Mouse (Mus musculus) hindbrain, embryonic 11.5 days (tissue): ENCODE results near the gene Map2k1. TPM values are rescaled to one million over a fixed set of nuclear protein-coding genes. Genes with fewer than 3 reads are reported as not detected.
"Not testable (repeated sequence)": the region's sequence is repeated elsewhere in the genome, so short reads cannot be mapped to it uniquely, and the experiment has no call there.

ENCODE experiments used
- ATAC-seq: fragments of 200-750 bp; cut with Nextera tagmentation; 2 replicates; pipeline ENCODE4 v1.8.0; 2017; ENCODE audit warnings: mild to moderate bottlenecking, moderate TSS enrichment, moderate library complexity; ENCODE audit not compliant: low FRiP score
- DNase-seq: peaks from one replicate; pipeline ENCODE4 v3.0.0-alpha.2; 2015; ENCODE audit warnings: low spot score
- H3K27ac ChIP-seq: fragments of 300-500 bp; sonication (generic); 2 replicates; pipeline ENCODE4 v1.5.1; 2014; ENCODE audit warnings: mild to moderate bottlenecking, low read depth, low read length
- H3K27me3 ChIP-seq: fragments of 300-500 bp; sonication (generic); 2 replicates; pipeline ENCODE4 v1.6.1; 2014; ENCODE audit warnings: mild to moderate bottlenecking, low read length, moderate library complexity, mixed read lengths; ENCODE audit not compliant: control insufficient read depth, insufficient read depth
- H3K36me3 ChIP-seq: fragments of 300-500 bp; sonication (generic); 2 replicates; pipeline ENCODE4 v1.6.1; 2014; ENCODE audit warnings: mild to moderate bottlenecking, low read length, moderate library complexity, mixed read lengths; ENCODE audit not compliant: control insufficient read depth, insufficient read depth
- H3K4me1 ChIP-seq: fragments of 300-500 bp; sonication (generic); replicated peaks from 2 replicates; pipeline ENCODE4 v1.6.1; 2014; ENCODE audit warnings: low read length, mixed read lengths; ENCODE audit not compliant: control insufficient read depth, insufficient read depth
- H3K4me2 ChIP-seq: fragments of 300-500 bp; sonication (generic); replicated peaks from 2 replicates; pipeline ENCODE4 v1.6.1; 2014; ENCODE audit warnings: mild to moderate bottlenecking, low read depth, low read length
- H3K4me3 ChIP-seq: fragments of 300-500 bp; sonication (generic); 2 replicates; pipeline ENCODE4 v1.5.1; 2014; ENCODE audit warnings: low read depth, low read length
- H3K9ac ChIP-seq: fragments of 300-500 bp; sonication (generic); 2 replicates; pipeline ENCODE4 v1.6.1; 2014; ENCODE audit warnings: low read depth, low read length
- H3K9me3 ChIP-seq: fragments of 300-500 bp; sonication (generic); 2 replicates; pipeline ENCODE4 v1.6.1; 2016; ENCODE audit warnings: low read length; ENCODE audit not compliant: control insufficient read depth
- WGBS: fragments of 180-500 bp; shearing (Covaris S2); extraction: QIAGEN DNeasy Blood & Tissue Kit; methylation state at CpG from one replicate; pipeline ENCODE4 v1.1.7; 2014; 5-methylcytosine and 5-hydroxymethylcytosine counted together
- polyA plus RNA-seq: library from polyadenylated mRNA; unstranded; fragments of >200 nt; fragmentation: Nextera tagmentation; extraction: Ambion mirVana; gene quantifications from 2 replicates; pipeline ENCODE4 v1.2.1, GENCODE M21; 2014

Map2k1 gene
- polyA plus RNA-seq = 71.8 and 79.1 TPM in 2 replicates

DNA sequence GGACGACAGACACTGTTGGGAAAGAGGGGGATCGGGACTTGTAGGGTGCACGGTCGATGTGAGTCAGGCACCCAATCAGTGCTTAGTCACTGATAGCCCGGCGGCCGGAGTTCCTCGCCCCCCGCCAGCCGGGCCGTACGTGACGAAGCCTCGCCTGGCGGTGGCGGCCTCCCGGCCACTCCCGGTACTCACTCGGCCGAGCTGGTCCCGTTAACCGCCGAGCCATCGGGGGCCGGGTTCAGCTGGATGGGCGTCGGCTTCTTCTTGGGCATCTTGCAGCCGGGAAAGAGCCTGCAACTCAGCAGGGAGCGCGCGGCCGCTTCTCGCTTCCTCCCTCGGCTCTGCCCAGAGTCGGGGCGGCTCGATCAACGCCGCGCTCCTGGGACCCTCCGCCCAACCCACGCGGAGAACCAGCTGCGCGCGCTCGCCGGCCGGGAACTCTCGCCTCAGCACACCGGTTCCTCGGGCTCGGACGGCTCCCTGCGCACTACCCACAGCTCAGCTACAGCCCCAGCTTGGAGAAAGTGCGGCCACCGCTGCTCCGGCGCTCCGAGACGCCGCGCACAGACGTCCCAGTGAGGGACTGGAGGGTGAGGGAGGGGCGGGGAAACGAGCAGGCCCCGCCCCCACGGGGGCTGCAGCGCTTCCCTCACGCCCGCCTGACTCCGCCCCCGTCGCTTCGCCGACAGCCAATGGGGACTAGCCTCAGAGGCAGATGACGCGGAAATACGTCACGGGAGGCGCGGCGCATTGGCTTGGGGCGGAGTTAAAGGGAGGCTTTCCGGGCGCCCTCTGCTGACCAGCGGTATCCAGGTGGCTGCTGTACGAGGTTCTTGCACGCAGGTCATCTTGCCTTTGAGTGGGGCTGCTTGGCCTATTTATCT lies at the start of gene Map2k1:
TSS of gene Map2k1 (minus strand) at position 611 of the 884 bp plus-strand sequence.
- under 1% methylated on average over 83 of the region's 89 CpGs for WGBS
- ATAC-seq = peak; percentile 97
- H3K27ac ChIP-seq = peak within 1 kb of the TSS; percentile 84

DNA sequence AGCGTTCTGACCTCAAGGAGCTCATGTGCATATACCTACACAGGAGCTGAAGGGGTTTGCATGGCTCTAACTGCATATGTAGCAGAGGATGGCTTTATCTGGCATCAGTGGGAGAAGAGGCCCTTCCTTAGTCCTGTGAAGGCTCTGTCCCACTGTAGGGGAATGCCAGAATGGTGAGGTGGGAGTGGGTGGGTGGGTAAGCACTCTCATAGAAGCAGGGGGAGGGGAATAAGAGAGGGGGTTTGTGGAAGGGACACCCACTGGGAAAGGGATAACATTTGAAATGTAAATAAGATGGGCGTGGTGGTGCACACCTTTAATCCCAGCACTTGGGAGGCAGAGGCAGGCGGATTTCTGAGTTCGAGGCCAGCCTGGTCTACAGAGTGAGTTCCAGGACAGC lies 49.7 kb upstream of the Map2k1 start:
- 94% methylated on average over 2 of the region's 4 CpGs for WGBS
- not testable (repeated sequence) for H3K27me3 ChIP-seq, H3K27ac ChIP-seq, H3K9ac ChIP-seq, DNase-seq, ATAC-seq, H3K4me3 ChIP-seq, H3K36me3 ChIP-seq, H3K4me2 ChIP-seq, H3K4me1 ChIP-seq, H3K9me3 ChIP-seq

More for the DNA sequence above, at the start of gene Map2k1:
- Histone ChIP-seq H3K4me2 (peak within 1 kb of the TSS; percentile 69), H3K36me3 (no peaks in the 10 kb centered on the region), H3K9ac (peak within 1 kb of the TSS; percentile 89), H3K9me3 (no peaks in the 10 kb centered on the region), H3K27me3 (no peaks in the 10 kb centered on the region), H3K4me3 (peak within 1 kb of the TSS; percentile 77), H3K4me1 (no peaks in the 10 kb centered on the region; the same call in 1 of the 2 replicates)
- peak; percentile 100 for DNase-seq

DNA sequence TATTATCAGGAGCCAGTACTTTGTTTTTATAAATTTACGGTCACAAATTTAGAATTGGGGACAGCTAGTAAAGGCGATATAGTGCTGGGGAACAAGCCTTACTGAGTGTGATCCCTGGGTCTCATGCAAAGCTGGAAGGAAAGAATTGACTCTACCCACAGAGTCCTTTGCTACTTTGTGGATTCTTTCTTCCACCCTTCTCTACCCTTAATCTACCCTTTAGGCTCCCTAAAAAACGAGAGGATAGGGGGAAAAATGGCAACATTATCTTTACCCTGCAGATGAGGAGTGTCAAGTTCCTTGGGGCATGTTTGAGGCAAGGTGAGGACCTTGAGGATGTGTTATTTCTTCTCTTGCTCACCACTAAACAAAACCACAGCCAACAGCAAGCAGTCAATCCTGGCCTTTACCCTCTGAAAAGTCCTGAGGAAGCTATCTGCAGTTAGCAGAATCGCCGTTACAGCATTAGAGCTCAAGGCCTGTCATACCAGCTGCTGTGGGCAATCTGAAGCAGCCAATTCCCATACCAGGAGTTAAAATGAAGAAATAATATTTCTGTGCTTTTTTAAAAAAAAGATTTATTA lies 29.1 kb upstream of the Map2k1 start:
- peak overlapping the region; percentile 53; the same call in 1 of the 2 replicates for H3K4me3 ChIP-seq
- no peak for ATAC-seq
- no peaks in the 10 kb centered on the region for H3K9me3 ChIP-seq
- DNase-seq = no peak
- 73% methylated on average over 5 of the region's 5 CpGs for WGBS
- H3K27ac ChIP-seq = no peak overlapping the region
- H3K4me2 ChIP-seq = peak overlapping the region; percentile 48
- peak overlapping the region; percentile 78 for H3K9ac ChIP-seq
- no peaks in the 10 kb centered on the region for H3K36me3 ChIP-seq
- H3K27me3 ChIP-seq = no peaks in the 10 kb centered on the region
- peaks cover 4% of the 10 kb centered on the region; the same call in 1 of the 2 replicates for H3K4me1 ChIP-seq

DNA sequence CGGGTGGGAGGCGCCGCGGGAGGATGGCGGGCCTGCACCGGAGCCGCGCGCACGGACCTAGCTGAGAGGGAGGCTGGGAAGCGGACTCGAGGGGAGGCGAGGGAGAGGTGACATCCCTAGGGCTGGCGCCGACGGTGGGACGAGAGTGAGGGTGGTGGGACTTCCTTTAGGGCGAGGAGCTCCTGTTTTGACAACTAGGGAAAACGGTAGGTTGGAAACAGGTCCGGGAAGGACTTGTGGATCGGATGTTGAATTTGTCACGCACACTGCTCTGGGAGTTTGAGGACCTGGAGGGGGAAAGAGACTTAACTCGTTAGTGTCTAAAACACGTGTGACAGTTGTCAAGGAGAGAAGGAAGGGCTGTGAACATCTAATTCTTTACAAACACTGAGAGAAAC lies 28.3 kb upstream of the Map2k1 start:
- ATAC-seq (peak; percentile 84), DNase-seq (no peak)
- Histone ChIP-seq H3K27me3 (no peaks in the 10 kb centered on the region), H3K9me3 (no peaks in the 10 kb centered on the region), H3K4me3 (peak overlapping the region; percentile 53), H3K27ac (peak overlapping the region; percentile 58), H3K36me3 (no peaks in the 10 kb centered on the region), H3K4me2 (peak overlapping the region; percentile 48), H3K9ac (peak overlapping the region; percentile 78), H3K4me1 (peaks cover 4% of the 10 kb centered on the region; the same call in 1 of the 2 replicates)
- WGBS = under 1% methylated on average over 24 of the region's 24 CpGs

DNA sequence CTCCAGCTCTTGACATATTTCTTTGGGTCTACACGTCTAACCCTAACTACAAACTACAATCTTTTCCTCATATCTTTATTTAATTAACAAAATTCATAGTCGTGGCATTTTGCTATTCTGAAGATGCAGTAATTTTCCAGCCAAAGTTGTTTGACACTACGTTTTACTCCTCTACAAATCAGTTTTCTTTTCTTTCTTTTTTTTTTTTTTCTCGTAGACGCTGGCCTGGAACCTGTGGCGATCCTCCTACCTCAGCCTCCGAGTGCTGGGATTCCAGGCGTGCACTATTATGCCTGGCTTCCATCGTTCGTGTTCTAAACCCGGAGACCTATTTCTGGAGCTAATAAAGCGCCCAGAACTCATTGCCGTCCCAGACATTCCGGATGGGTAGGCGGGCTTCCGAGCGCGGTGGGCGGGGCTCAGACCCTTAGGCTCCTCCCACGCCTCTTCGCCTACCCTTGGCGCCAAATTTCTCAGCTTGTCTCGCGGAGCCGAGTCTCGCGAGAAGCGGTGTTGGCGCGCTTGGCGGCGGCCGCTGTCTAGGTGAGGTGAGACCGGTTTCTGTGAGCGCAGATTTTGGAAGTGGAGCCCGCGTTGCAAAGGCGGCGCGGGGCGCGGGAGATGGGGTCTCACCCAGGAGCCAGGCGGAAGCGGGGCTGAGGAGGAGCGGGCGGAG lies 27.8 kb upstream of the Map2k1 start, which contains the start of gene Tipin:
TSS of gene Tipin (plus strand) at position 477 of the 676 bp plus-strand sequence.
- H3K36me3 ChIP-seq = no peaks in the 10 kb centered on the region
- WGBS = 3% methylated on average over 46 of the region's 46 CpGs
- ATAC-seq = peak; percentile 92
- peak within 1 kb of the TSS; percentile 53 for H3K4me3 ChIP-seq
- peaks cover 4% of the 10 kb centered on the region; the same call in 1 of the 2 replicates for H3K4me1 ChIP-seq
- H3K27me3 ChIP-seq = no peaks in the 10 kb centered on the region
- DNase-seq = peak; percentile 98
- H3K4me2 ChIP-seq = peak within 1 kb of the TSS; percentile 48
- peak within 1 kb of the TSS; percentile 78 for H3K9ac ChIP-seq
- peak within 1 kb of the TSS; percentile 58 for H3K27ac ChIP-seq
- H3K9me3 ChIP-seq = no peaks in the 10 kb centered on the region

DNA sequence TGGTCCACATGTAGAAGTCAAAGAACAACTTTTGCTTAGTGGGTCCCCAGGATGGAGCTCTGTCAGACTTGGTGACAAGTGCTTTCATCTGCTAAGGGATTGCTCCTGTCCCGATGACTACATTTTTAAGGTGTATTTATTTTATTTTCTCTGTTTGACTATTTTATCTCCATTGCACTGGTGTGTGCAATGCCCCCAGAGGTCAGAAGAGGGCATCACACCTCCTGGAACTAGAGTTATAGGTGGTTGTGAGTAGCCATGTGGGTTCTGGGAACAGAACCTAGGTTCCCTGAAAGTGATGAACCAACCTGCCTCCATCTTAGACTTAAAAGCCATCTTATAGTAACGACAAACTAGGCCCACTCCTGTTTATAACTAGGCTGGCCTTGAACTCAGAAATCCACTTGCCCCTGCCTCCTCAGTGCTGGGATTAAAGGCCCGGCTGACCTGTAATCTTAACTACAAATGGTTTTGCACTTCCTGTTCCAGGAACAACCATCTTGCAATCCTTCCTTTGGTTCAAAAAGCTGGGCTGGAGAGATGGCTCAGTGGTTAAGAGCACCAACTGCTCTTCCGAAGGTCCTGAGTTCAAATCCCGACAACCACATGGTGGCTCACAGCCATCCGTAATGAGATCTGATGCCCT lies 25.4 kb upstream of the Map2k1 start:
- no peaks in the 10 kb centered on the region for H3K36me3 ChIP-seq
- H3K4me1 ChIP-seq = peaks cover 4% of the 10 kb centered on the region; the same call in 1 of the 2 replicates
- H3K4me3 ChIP-seq = no peak overlapping the region
- ATAC-seq = no peak
- no peak overlapping the region for H3K9ac ChIP-seq
- WGBS = 93% methylated on average over 6 of the region's 6 CpGs
- DNase-seq = no peak
- no peaks in the 10 kb centered on the region for H3K9me3 ChIP-seq
- no peaks in the 10 kb centered on the region for H3K27me3 ChIP-seq
- no peak overlapping the region for H3K27ac ChIP-seq
- no peak overlapping the region for H3K4me2 ChIP-seq

DNA sequence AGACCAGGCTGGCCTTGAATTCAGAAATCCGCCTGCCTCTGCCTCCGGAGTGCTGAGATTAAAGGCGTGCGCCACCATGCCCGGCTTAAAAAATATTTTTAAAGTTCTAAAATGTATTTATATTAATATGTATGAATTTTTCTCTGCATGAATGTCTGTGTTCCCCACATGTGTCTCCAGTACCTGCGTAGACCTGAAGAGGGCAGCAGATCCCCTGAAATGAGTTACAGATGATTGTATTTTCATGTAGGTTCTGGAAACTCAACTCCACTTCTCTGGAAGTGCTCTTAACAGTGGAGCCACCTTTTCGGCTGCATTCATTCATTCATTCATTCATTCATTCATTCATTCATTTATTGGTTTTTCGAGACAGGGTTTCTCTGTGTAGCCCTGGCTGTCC lies 24.3 kb upstream of the Map2k1 start:
- ATAC-seq (no peak), DNase-seq (peak; percentile 82)
- H3K4me3 ChIP-seq = no peak overlapping the region
- H3K9me3 ChIP-seq = no peaks in the 10 kb centered on the region
- no peak overlapping the region for H3K9ac ChIP-seq
- 73% methylated on average over 8 of the region's 8 CpGs for WGBS
- H3K4me2 ChIP-seq = no peak overlapping the region
- no peaks in the 10 kb centered on the region for H3K27me3 ChIP-seq
- peaks cover 4% of the 10 kb centered on the region; the same call in 1 of the 2 replicates for H3K4me1 ChIP-seq
- H3K36me3 ChIP-seq = no peaks in the 10 kb centered on the region
- H3K27ac ChIP-seq = no peak overlapping the region

DNA sequence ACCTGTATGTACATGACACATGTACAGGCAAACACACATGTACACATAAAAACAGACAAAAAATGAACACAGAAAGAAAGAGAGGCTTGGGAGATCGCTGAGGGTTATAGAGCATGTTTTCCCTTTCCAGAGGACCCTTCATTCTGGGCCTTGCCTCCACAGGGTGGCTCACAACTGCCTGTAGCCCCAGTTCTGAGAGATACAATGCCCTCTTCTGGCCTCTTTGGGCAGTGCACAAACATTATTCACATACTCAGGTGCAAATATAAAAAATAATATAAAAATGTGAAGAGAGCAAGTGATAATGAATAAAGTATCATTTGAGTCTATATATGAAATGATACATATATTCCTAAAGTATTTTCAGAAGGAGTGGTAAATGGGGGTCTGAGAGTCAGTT lies 21.5 kb upstream of the Map2k1 start:
- no peak for DNase-seq
- WGBS = 58% methylated on average over 1 of the region's 1 CpGs
- Histone ChIP-seq H3K27ac (no peak overlapping the region), H3K36me3 (no peaks in the 10 kb centered on the region), H3K4me3 (no peak overlapping the region), H3K9ac (no peak overlapping the region), H3K4me2 (no peak overlapping the region), H3K9me3 (no peaks in the 10 kb centered on the region), H3K4me1 (no peaks in the 10 kb centered on the region), H3K27me3 (no peaks in the 10 kb centered on the region)
- no peak for ATAC-seq
